Mouse (Mus musculus) heart, adult 2 months (tissue): ENCODE measurements around the gene Cntrob. TPM values are rescaled to one million over a fixed set of nuclear protein-coding genes. Genes with fewer than 3 reads are reported as not detected.

Source experiments
- DNase-seq, 2 experiments: peaks; one replicate each; pipeline ENCODE4 v3.0.0; 2021
- H3K27ac ChIP-seq: fragments of 200-600 bp; 2 replicates; pipeline ENCODE4 v1.8.1; 2022
- H3K27me3 ChIP-seq: fragments of 200-500 bp; 2 replicates; pipeline ENCODE4 v1.6.1; 2012; ENCODE audit warnings: mild to moderate bottlenecking, low read length, inconsistent platforms, mixed read lengths; ENCODE audit not compliant: control insufficient read depth, insufficient read depth
- H3K36me3 ChIP-seq: fragments of 200-500 bp; 2 replicates; pipeline ENCODE4 v1.6.1; 2012; ENCODE audit warnings: low read length, inconsistent platforms; ENCODE audit not compliant: control insufficient read depth, insufficient read depth
- H3K4me1 ChIP-seq: fragments of 200-500 bp; 2 replicates; pipeline ENCODE4 v1.6.1; 2011; ENCODE audit warnings: low read length; ENCODE audit not compliant: control insufficient read depth, insufficient read depth
- H3K4me3 ChIP-seq: fragments of 200-600 bp; 2 replicates; pipeline ENCODE4 v1.8.1; 2022
- H3K79me2 ChIP-seq: fragments of 200-500 bp; replicated peaks from 2 replicates; pipeline ENCODE4 v1.6.1; 2012; ENCODE audit warnings: mild to moderate bottlenecking, inconsistent platforms, low read length, moderate library complexity, mixed read lengths; ENCODE audit not compliant: control insufficient read depth, insufficient read depth
- H3K9ac ChIP-seq: fragments of 200-500 bp; 2 replicates; pipeline ENCODE4 v1.6.1; 2012; ENCODE audit warnings: low read depth, mild to moderate bottlenecking, control low read depth, inconsistent platforms, low read length, mixed read lengths
- CTCF ChIP-seq: fragments of 200-600 bp; IDR thresholded peaks from 2 replicates; pipeline ENCODE4 v1.8.1; 2022; ENCODE audit warnings: antibody characterized with exemption, mild to moderate bottlenecking, moderate library complexity
- EP300 ChIP-seq: fragments of 200-500 bp; IDR thresholded peaks from 2 replicates; pipeline ENCODE4 v1.6.1; 2011; ENCODE audit warnings: low read depth, low read length, control low read depth; ENCODE audit not compliant: insufficient read depth
- POLR2A ChIP-seq: fragments of 200-500 bp; IDR thresholded peaks from 2 replicates; pipeline ENCODE4 v1.6.1; 2011; ENCODE audit warnings: mild to moderate bottlenecking, low read depth, low read length, control low read depth; ENCODE audit not compliant: insufficient read depth
- WGBS: fragments of 180-500 bp; shearing (Covaris S2); methylation state at CpG from one replicate; pipeline ENCODE4 v1.1.7; 2018; 5-methylcytosine and 5-hydroxymethylcytosine counted together
- intact Hi-C: fragments of 180-260 bp; cut with DNase I; formaldehyde crosslinking; loops from one replicate; pipeline ENCODE4 v1.15.1; 2025
- polyA plus RNA-seq: library from polyadenylated mRNA; depleted of rRNA; stranded (reverse); fragments of >200 nt; gene quantifications from 2 replicates; pipeline ENCODE4 v1.2.3, GENCODE M21; 2012; rRNA removed
- total RNA-seq, 2 experiments: library from RNA; stranded (reverse); gene quantifications; 2 replicates each; pipeline ENCODE4 v1.2.3; 2021

The Cntrob gene
- total and polyA plus RNA-seq, 3 experiments: 2.3 to 3.0 (median 2.5) TPM

GRCm38 (mm10) chr11:69254808-69255207, 68.8 kb downstream of the Cntrob start:
- TF ChIP-seq EP300 (no peak), CTCF (no peak), POLR2A (no peak)
- no peaks in the 10 kb centered on the region; the same call in 1 of the 2 replicates for H3K4me1 ChIP-seq
- H3K4me3 ChIP-seq: no peak overlapping the region
- no peaks in the 10 kb centered on the region for H3K79me2 ChIP-seq
- intact Hi-C loops: no loop called here
- H3K9ac ChIP-seq: no peak overlapping the region
- DNase-seq: no peak
- no peaks in the 10 kb centered on the region for H3K27me3 ChIP-seq
- WGBS: 86% methylated on average over 5 of the region's 5 CpGs
- no peaks in the 10 kb centered on the region for H3K36me3 ChIP-seq
- no peak overlapping the region for H3K27ac ChIP-seq

GRCm38 (mm10) chr11:69253131-69253530, 70.4 kb downstream of the Cntrob start:
- no peak overlapping the region for H3K4me3 ChIP-seq
- intact Hi-C loops: no loop called here
- H3K9ac ChIP-seq: no peak overlapping the region
- H3K79me2 ChIP-seq: no peaks in the 10 kb centered on the region
- H3K27ac ChIP-seq: no peak overlapping the region
- no peaks in the 10 kb centered on the region for H3K36me3 ChIP-seq
- H3K4me1 ChIP-seq: no peaks in the 10 kb centered on the region
- H3K27me3 ChIP-seq: no peaks in the 10 kb centered on the region
- WGBS: 21% methylated on average over 9 of the region's 9 CpGs
- no peak for DNase-seq
- TF ChIP-seq CTCF (no peak), EP300 (no peak), POLR2A (no peak)

GRCm38 (mm10) chr11:69251953-69252352, 71.6 kb downstream of the Cntrob start:
- no peaks in the 10 kb centered on the region for H3K36me3 ChIP-seq
- TF ChIP-seq EP300 (no peak), POLR2A (no peak), CTCF (no peak)
- intact Hi-C loops: no loop called here
- H3K27me3 ChIP-seq: no peaks in the 10 kb centered on the region
- no peak overlapping the region for H3K4me3 ChIP-seq
- H3K79me2 ChIP-seq: no peaks in the 10 kb centered on the region
- DNase-seq: no peak
- no peak overlapping the region for H3K9ac ChIP-seq
- H3K4me1 ChIP-seq: no peaks in the 10 kb centered on the region
- H3K27ac ChIP-seq: no peak overlapping the region
- WGBS: 86% methylated on average over 7 of the region's 7 CpGs

GRCm38 (mm10) chr11:69251135-69251842, 72.3 kb downstream of the Cntrob start:
- 64% methylated on average over 14 of the region's 14 CpGs for WGBS
- no peak for DNase-seq
- intact Hi-C loops: no loop called here

GRCm38 (mm10) chr11:69250106-69250505, 73.5 kb downstream of the Cntrob start:
- Histone ChIP-seq H3K27me3 (no peaks in the 10 kb centered on the region), H3K36me3 (no peaks in the 10 kb centered on the region), H3K4me1 (peaks cover 1% of the 10 kb centered on the region), H3K4me3 (no peak overlapping the region), H3K27ac (no peak overlapping the region), H3K79me2 (no peaks in the 10 kb centered on the region), H3K9ac (no peak overlapping the region)
- intact Hi-C loops: no loop called here
- DNase-seq: no peak
- TF ChIP-seq POLR2A: no peak
- no peak for TF ChIP-seq EP300
- no peak for TF ChIP-seq CTCF
- 84% methylated on average over 5 of the region's 5 CpGs for WGBS

More at GRCm38 (mm10) chr11:69251135-69251842, 72.3 kb downstream of the Cntrob start:
- Histone ChIP-seq H3K4me1 (peaks cover 1% of the 10 kb centered on the region; the same call in 1 of the 2 replicates), H3K36me3 (no peaks in the 10 kb centered on the region), H3K79me2 (no peaks in the 10 kb centered on the region), H3K27me3 (no peaks in the 10 kb centered on the region), H3K27ac (no peak overlapping the region), H3K4me3 (no peak overlapping the region), H3K9ac (no peak overlapping the region)
- TF ChIP-seq CTCF: peak; percentile 68
- TF ChIP-seq EP300: no peak
- no peak for TF ChIP-seq POLR2A

Other genes starting within 250 kb of the Cntrob start
- 10 to 100 TPM; 63.4 to 70.8 TPM for gene Vamp2, start 235.3 kb downstream of the Cntrob start, total RNA-seq
- 83.0 and 90.0 TPM in 2 replicates for gene Vamp2, start 235.3 kb downstream of the Cntrob start, polyA plus RNA-seq
- 10 to 100 TPM; 44.4 to 79.8 TPM for gene Per1, start 228.6 kb downstream of the Cntrob start, total RNA-seq
- gene Per1, start 228.6 kb downstream of the Cntrob start, polyA plus RNA-seq: 18.0 and 36.4 TPM in 2 replicates
- under 1 TPM in 1 of 2 experiments, not detected in 1; 0.11 TPM for gene Hes7, start 203.4 kb downstream of the Cntrob start, total RNA-seq
- gene Hes7, start 203.4 kb downstream of the Cntrob start, polyA plus RNA-seq: 0.10 TPM in 1 of 2 replicates, not detected in the other
- gene 9130213A22Rik, start 201.2 kb downstream of the Cntrob start, total RNA-seq: under 1 TPM; 0.21 to 0.23 TPM
- gene 9130213A22Rik, start 201.2 kb downstream of the Cntrob start, polyA plus RNA-seq: 0.82 and 1.00 TPM in 2 replicates
- under 1 TPM; 0.05 to 0.07 TPM for gene Aloxe3, start 197.9 kb downstream of the Cntrob start, total RNA-seq
- 0.16 TPM in 1 of 2 replicates, not detected in the other for gene Aloxe3, start 197.9 kb downstream of the Cntrob start, polyA plus RNA-seq
- gene Alox12b, start 166.8 kb downstream of the Cntrob start, total RNA-seq: not detected
- gene Alox12b, start 166.8 kb downstream of the Cntrob start, polyA plus RNA-seq: 0.04 TPM in 1 of 2 replicates, not detected in the other
- gene Alox8, start 125.9 kb downstream of the Cntrob start, total RNA-seq: 1 to 10 TPM in 1 of 2 experiments, under 1 TPM in 1; 0.84 to 1.6 TPM
- 0.68 TPM in 1 of 2 replicates, not detected in the other for gene Alox8, start 125.9 kb downstream of the Cntrob start, polyA plus RNA-seq
- 1 to 10 TPM; 1.6 to 1.8 TPM for gene Gucy2e, start 86.7 kb downstream of the Cntrob start, total RNA-seq
- 0.06 TPM in 2 replicates for gene Gucy2e, start 86.7 kb downstream of the Cntrob start, polyA plus RNA-seq
- 10 to 100 TPM; 45.5 to 48.0 TPM for gene Trappc1, start 205 bp upstream of the Cntrob start, total RNA-seq
- 46.6 and 84.3 TPM in 2 replicates for gene Trappc1, start 205 bp upstream of the Cntrob start, polyA plus RNA-seq
- gene Kcnab3, start 2.5 kb upstream of the Cntrob start, total RNA-seq: under 1 TPM; 0.11 to 0.23 TPM
- gene Kcnab3, start 2.5 kb upstream of the Cntrob start, polyA plus RNA-seq: 0.53 and 0.61 TPM in 2 replicates
- under 1 TPM; 0.31 to 0.36 TPM for gene Rnf227, start 16.7 kb upstream of the Cntrob start, total RNA-seq
- 0.51 and 0.82 TPM in 2 replicates for gene Rnf227, start 16.7 kb upstream of the Cntrob start, polyA plus RNA-seq
- gene Chd3, start 45.6 kb upstream of the Cntrob start, total RNA-seq: 10 to 100 TPM; 18.3 to 20.2 TPM
- 20.3 and 22.2 TPM in 2 replicates for gene Chd3, start 45.6 kb upstream of the Cntrob start, polyA plus RNA-seq
- 100 to 1,000 TPM; 102 to 113 TPM for gene Naa38, start 71.7 kb upstream of the Cntrob start, total RNA-seq
- 128 and 145 TPM in 2 replicates for gene Naa38, start 71.7 kb upstream of the Cntrob start, polyA plus RNA-seq
- 10 to 100 TPM; 27.9 to 32.1 TPM for gene Cyb5d1, start 71.9 kb upstream of the Cntrob start, total RNA-seq
- 19.9 and 29.8 TPM in 2 replicates for gene Cyb5d1, start 71.9 kb upstream of the Cntrob start, polyA plus RNA-seq
- gene Tmem88, start 74.5 kb upstream of the Cntrob start, total RNA-seq: 10 to 100 TPM; 20.4 to 21.4 TPM
- 61.4 and 66.4 TPM in 2 replicates for gene Tmem88, start 74.5 kb upstream of the Cntrob start, polyA plus RNA-seq
- 10 to 100 TPM; 19.7 to 27.8 TPM for gene Kdm6b, start 89.9 kb upstream of the Cntrob start, total RNA-seq
- 6.5 and 8.6 TPM in 2 replicates for gene Kdm6b, start 89.9 kb upstream of the Cntrob start, polyA plus RNA-seq
- under 1 TPM; 0.08 to 0.41 TPM for gene Dnah2, start 225.3 kb upstream of the Cntrob start, total RNA-seq
- gene Dnah2, start 225.3 kb upstream of the Cntrob start, polyA plus RNA-seq: 0.15 and 0.23 TPM in 2 replicates
- 100 to 1,000 TPM in 1 of 2 experiments, 10 to 100 TPM in 1; 89.2 to 106 TPM for gene Efnb3, start 236.4 kb upstream of the Cntrob start, total RNA-seq
- 57.4 and 95.6 TPM in 2 replicates for gene Efnb3, start 236.4 kb upstream of the Cntrob start, polyA plus RNA-seq